Mouse (Mus musculus) layer of hippocampus, postnatal 25 days (tissue): ENCODE results near the gene Spint1. TPM values are rescaled to one million over a fixed set of nuclear protein-coding genes. Genes with fewer than 3 reads are reported as not detected.

Experiments used
- DNase-seq, 2 experiments: peaks; one replicate each; pipeline ENCODE4 v3.0.0; 2022; ENCODE audit warnings: mixed read lengths in 2 of 2, low spot score in 1 of 2; ENCODE audit errors: extremely low spot score in 1 of 2
- total RNA-seq, 2 experiments: library from RNA; stranded (reverse); gene quantifications; 2 replicates each; pipeline ENCODE4 v1.2.3; 2021

The Spint1 gene
- 1 to 10 TPM in 1 of 2 experiments, under 1 TPM in 1; 0.92 to 1.9 TPM for total RNA-seq

DNA sequence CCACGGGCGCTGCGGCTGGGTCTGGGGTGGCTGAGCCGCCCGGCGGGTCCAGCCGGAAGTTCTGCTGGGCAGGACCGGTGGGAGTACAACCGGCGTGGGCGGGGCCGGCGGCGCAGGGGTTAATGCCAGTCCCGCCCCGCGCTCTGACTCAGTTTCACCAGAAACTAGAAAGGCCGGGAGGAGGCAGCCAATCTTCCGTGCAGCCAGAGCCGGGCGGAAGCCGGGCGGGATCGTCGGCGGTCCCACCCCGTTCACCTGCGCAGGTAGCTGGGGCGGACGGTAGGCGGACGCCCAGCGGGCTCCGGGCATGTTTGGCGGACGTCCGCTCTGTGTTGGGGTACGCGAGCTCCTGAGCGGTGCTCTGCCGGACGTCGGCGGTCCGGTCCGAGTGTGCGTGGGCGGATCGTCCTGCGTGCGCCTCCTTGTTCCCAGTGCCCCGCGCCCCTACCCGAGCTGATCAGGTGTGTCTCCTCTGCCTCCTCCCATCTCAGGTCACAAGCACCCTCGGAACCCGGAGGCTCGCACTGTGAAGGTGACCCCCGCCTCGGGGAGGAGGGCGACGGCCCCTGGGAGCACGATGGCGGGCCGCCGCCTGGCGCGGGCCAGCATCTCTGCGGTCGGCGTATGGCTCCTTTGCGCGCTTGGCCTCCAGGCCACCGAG, at the start of gene Spint1:
Gene Spint1, plus strand, starts transcription at position 153 of the 661 bp plus-strand sequence.
- DNase-seq: no peak

DNA sequence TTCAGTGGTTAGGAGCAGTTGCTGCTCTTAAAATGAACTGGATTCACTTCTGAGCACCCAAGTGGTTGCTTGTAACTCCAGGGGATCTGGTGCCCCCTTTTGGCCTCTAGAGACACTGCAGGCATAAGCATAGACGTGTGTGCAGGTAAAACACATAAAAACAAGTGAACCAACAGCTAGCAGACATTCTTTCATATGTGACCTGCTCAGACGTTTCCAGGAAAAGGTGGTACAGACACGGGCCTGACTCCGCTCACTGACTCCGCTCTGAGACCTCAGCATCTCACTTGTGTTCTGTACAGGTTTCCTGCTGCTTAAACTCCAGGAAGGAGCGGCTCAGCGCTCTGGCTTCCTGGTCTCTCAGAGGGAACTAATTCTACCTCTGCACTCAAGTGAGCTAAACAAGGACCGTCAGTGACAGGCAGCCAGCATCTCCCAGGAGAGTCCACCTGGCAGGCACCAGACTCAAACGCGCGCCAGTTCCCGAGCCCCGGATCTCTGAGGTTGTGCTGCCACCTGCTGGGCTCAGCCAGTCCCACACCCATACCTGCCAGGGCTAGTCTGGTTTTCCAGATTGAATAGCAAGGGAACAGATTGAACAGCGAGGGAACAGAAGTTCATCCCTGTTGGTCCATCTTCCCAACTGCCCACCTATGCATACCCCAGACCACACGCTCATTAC, 48.0 kb upstream of the Spint1 start:
- peak; percentile 82 to 93 for DNase-seq

DNA sequence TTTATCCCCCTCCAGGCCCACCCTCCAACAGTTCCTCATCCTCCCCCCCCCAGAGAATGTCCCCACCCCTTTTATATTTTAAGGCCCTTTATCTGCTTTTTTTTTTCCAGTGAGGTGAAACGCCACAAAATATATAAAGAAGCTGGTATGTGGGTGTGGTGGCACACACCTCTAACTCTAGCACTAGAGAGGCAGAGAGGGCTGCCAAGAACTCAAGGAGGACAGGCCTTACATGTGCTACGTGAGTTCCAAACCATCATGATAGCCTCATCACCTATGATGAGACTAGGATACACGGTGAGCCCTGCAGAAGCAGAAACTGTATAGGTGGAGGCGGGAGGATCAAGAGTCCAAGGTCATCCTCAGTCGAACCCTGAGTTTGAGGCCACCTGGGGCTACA, 46.2 kb upstream of the Spint1 start:
- no peak for DNase-seq

DNA sequence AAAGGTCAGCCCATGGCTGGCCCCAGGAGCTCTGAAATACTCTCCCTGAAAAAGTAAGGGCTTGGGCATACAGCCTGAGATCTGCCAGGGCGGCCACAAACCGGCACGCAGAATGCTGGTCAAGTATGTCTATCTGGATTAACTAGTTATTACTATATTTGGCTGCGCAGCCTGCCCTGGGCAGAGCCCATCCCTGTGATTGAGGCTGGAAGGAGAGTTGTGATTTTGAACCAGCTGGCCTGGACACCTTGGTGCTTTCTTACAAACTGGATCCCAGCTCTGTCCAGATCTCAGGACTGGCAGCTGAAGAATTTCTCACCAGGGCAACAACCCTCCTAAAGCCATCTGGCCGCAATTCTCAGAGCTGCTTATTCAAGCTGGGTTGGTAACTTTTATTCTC, 43.0 kb upstream of the Spint1 start:
- no peak for DNase-seq

DNA sequence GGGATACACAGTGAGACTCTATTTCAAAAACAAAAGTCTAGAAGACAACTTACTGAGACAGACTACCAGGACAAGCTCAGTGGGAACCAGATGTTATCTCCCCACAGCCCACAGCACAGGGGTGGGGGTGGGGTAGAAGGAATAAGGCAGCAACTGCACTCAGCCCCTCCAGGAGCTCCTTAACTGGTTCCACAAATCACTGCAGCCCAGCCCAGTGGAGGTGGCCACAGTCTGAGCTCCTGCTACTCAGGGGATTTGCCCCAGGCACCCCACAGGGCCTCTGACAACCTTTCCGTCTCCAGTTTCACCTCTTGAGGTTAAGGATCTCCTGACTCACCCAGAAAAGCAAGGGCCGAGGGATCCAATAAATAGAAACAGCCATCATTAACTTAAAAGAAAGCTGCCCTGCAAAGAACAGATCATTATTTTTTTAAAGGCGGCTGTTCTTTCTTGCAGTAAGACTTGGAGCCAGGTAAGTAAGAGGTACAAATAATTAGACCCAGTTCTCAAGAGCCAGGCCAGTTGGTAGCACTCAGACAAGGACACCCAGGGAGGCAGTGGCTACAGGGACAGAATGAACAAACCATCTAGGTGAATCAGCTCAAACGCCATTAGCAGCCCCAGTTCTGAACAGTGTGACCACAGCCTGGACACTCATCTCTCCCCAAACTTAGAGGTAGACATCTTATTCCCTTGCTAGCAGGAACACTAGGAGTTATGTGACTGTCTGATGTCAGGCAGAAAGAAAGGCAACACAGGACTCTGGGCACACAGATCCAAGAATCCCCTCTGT, 40.6 kb upstream of the Spint1 start:
- DNase-seq: no peak

DNA sequence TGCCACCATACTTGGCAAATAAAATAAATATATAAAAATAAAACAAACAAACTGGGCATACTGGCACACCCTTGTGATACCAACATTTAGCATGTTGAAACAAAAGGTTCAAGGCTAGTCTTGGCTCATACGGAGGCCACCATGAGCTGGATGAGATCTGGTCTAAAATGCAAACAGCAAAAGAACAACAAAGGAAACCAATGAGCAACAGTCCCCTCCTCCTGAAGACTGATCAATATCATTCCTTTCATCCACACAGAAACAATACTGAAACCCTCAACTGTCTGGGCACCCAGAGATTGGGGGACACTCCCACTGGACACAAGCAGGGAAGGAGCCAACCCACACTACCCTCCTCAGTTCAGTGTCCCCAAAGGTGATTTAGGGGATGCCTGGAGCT, 39.7 kb upstream of the Spint1 start:
- DNase-seq: no peak

DNA sequence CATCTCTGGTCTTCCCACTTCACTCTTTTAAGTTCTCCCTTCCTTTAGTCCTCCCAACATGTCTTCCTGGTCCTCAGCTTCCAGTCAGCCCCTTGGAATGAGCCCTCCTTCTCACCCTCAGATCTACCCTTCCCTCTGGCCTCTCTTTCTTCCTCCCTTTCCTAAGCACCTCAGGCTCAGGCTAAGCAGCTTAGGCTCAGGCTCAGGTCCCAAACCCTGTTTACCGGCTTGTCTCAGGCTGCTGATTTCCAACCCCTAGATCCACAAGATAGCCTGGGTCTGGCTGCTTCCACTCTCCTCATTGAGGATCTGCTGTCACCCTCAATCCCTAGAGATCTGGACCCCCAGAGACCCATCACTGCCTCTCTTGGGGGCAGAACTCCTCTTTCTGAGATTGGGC, 39.1 kb upstream of the Spint1 start:
- DNase-seq: no peak

DNA sequence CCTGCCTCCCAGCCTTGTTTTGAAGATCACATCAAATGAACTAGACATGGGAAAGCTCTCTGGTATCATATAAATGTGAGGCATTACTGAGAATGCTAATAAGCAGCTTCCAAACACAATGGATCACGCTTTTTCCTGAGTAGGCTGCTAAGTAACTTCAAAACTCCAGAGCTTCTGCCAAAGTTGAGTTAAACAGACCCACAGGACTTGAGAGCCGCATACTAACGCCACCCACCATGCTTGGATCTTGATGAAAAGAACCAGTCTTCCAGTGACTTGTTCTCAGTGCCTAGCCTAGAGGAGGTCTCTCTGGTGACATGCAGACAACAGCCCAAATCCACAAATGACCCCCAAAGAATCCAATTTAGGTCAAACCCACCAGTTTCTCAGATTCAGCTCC, 38.2 kb upstream of the Spint1 start:
- no peak for DNase-seq

DNA sequence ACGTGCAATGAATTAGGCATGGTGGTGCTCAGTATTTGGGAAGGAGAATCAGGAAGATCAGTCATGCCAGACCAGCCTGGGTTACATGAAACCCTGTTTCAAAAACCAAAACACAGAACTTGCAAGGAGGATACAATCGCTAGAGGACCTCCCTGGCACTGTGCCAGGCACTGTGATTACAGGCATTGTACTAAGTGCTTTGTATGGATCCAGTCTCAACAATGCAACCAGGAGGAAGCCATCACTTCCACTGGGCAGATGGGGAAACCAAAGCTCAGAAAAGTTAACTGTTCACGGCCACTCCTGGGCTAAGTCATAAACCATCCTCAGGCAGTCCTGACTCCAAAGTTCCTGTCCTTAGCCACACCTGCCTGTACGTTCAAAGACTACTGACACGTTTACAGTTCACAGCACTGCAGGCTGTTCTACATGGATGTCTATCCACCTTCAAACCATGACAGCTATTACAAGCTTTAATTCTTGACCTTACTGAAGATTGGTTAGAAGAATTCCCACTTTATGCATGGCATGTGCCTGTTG, 34.2 kb upstream of the Spint1 start:
- DNase-seq: peak in 1 of 2 experiments; percentile 23

DNA sequence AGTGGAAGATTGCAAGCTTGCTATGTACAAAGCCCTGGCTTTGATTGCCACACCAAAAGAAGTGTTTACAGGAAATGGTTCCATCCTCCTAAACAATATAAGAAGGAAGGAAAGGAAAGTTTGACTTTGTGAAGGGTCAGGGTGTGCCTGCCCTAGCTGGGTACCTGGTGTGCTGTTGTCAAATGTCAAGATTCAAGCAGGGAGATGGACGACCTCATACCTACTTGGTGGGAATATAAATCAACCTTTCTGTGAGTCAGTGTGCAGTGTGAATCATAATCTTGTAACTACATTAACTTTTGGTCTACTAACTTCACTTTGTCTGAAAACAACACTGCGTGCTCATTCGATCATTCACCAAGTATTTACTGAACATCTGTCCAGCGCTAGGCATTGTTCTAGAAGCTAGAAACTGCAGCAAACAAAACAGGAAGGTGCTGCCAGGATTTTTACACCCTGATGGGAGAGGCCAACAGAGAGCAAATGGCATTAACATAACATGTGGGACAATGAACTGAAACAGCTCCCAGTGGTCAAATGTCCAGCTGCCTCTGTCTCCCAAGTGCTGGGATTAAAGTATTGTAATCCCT, 33.2 kb upstream of the Spint1 start:
- DNase-seq: no peak

DNA sequence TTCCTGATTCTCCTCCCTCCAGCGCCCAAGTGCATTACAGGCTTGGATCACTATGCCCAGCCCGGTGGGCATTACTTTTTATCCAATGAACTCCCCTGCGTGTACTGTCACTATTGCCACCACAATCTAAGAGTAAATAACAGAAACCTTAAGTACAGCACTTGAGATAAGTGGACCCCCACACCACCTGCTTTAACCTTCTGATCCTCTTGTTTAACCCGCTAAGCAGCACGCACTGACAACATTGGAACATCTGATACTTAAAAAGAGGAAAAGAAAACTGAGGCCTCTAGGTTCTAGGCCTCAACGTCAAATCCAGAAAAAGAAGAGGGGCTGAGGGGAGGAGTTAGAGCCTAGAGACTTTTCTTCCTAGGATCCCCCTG, 29.2 kb upstream of the Spint1 start:
- DNase-seq: no peak

DNA sequence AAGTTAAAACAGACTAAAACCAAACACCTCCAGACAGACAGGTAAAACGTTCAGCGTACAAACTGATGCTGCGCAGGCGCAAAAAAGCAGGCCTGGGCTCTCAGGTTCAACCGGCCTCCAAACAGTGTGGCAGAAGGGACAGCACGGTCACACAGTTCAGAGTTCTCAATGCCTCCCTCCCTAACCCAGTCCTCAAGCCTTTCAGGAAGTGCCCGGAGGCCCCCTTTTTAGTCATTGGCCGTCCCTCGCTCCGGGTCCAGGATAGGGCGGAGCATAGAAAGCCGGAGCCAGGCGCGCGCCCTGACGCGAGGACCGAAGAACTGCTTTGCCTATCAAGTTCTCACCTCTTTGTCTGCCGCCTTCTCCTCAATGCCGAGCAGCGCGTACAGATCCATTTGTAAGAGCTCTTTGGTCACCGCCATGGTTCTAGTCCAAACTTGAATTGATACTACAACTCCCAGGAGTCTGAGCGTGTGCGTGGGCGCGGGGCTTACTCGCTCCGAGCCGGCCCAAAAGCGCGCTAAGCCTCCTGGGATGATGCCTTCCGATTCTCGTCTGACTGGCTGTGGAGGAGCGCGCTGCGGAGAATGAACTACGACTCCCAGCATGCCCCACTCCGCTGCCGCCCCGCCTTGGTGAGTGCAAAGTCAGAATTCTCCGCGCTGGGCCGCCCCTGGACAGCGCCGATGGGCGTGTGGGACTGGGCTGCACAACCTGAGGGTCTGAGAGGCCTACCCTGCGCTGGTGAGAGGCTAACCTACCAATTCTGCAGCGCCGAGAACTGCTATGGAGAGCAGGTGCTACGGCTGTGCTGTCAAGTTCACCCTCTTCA, 28.6 kb upstream of the Spint1 start, which contains the start of the genes Zfyve19 and Dnajc17:
Gene Zfyve19, plus strand, starts transcription at position 274 of the 832 bp plus-strand sequence.
Gene Dnajc17, minus strand, starts transcription at position 452 of the 832 bp plus-strand sequence.
- peak; percentile 86 to 87 for DNase-seq

DNA sequence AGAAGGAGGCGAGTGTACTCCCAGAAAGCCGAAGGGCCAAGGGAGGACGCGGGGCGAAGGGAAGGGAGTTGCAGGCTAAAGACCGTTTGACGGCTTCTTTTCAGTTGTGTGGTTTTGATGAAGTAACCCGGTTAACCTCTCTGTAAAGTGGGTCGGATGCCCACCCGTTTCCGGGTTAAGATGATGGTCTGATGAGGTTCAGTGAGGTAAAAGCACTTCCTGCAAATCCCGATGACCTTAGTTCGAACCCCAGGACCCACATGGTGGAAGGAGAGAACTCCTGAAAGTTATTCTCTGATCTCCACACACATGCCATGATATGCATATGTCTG, 28.0 kb upstream of the Spint1 start:
- DNase-seq: no peak

DNA sequence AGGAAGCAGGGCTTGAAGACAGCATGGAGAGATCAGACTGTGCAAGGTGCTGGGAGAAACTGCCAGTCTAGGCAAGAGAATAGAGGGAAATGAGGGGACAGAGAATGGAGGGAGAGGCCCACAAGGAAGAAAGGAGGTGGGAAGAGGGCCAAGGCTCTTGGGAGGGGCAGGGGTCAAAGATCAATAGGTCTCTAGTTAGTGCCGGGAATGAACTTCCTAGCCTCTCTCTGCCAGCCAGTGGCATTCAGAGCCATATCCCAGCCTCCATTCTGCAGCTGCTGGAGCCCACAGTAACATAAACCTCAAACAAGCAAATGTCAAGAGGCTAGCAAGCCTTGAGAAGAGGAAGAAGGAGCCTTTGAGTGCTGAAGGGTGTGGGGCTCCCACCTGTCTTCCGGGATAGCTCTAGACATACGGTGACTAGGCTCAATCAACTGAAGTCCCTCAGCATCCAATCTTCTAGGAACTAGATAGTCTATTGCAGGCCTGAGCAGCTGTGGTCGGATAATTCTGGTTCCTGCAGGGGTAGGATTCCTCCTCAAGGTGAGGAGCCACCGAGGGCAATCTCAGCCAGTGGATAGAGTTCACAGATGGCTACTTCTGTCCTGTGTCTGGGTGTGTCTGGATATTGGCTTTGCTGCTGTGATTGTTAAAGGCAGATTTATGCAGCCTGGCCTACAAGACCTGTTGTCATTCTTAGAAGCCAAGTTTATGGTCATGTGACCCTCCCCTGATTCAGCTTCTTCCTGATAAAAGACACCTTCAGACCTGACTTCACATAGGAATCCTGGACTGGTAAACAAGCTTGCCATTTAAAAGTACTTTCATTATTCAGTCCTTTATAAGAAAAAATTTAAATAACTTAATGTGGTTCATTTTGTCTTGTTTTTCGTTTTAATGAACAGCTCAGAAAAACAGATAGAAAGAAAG, 7.1 kb upstream of the Spint1 start, which contains the start of gene Ppp1r14d:
Gene Ppp1r14d, minus strand, starts transcription at position 132 of the 930 bp plus-strand sequence.
- DNase-seq: no peak

DNA sequence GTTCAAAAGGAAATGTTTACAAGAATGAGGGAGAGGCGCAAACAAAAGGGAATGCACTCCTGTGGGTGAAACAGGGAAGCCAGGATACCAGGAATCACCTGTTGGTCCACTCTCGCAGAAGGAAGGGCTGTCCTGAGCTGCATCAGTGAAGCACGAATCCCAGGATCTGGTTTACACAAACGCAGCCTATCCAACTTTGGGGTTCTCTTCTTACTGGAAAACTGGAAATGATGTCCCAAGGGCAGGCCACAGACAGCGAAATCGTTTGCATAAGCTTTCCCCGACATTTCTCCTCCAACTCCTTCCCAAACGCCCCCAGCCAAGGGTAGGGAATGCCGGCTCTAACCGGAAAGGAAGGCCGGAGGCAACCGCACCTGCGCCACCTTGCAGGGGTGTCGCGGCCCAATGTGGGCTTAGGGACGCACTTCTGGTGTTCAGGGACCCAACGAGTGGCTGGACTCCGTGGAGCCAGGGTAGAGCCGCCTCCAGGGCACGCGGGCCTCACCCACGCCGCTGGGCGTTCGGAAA, 416 bp upstream of the Spint1 start:
- no peak for DNase-seq

DNA sequence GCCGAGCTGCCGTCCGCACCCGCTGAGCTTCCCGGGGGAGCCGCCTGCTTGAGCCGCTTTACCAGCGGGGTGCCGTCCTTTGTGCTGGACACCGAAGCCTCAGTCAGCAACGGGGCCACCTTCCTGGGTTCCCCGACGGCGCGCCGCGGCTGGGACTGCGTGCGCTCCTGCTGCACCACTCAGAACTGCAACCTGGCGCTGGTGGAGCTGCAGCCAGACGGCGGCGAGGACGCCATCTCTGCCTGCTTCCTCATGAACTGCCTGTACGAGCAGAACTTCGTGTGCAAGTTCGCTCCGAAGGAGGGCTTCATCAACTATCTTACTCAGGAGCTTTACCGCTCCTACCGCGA, 684 bp downstream of the Spint1 start:
- DNase-seq: no peak

DNA sequence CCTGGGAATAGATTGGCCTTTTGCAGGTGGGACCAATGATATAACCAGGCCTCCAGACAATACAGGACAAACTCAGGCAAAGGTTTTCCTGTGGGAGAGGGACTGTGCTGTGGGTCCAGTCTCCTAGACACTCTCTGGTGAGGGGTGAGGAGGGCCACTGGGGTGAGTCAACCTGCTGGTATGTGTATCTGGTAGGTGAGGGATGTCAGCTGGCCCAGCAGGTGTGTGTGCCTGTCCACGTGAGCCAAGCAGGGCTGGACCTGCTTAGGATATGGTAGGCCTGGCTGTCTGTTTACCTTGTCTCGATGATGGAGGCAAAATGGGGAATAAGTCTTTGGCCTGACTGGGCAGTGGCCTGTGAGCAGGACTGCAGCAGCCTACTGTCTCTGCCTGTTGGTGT, 1.5 kb downstream of the Spint1 start:
- no peak for DNase-seq

DNA sequence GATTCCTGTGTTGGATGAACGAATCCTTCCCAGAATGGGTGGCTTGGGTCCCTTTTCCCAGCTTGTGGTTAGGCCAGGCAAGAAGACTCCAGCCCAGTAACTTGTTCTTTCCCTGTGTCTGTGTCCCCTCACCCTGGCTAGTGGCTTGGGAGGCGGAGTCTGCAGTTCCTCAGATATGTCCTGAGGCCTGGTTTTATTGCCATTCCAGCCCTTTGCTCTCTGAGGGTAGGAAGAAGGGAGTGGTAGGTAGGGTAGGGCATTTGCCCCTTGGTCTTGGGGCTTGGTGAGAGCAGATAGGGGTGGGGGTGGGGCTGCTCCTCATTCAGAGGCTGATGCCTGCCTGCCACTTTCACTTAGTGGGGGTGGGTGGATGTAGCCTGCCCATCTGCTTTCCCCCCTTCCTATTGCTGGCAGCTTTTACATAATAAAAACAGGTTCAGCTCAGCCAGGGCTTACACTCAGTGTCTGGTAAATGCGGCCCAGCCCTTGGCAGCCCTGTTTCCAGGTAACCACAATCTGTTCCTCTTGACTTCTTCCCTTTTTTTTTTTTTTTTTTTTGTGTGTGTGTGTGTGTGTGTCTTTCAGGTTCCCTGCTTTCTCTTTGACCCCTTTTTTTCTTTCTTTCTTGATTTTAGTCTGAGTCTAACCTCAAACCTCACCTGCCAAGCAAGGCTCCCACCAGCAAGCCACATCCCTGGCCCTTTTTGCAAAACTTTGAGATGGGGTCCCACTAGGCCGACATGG, 3.1 kb downstream of the Spint1 start:
- no peak for DNase-seq
